In genomic region chr3:130607924-130608323, GRCm38 (mm10) we compare ENCODE assay signal across 10 mouse cellular contexts. TPM values are rescaled to one million over a fixed set of nuclear protein-coding genes. Genes with fewer than 3 reads are reported as not detected.
DNase-seq lines count a peak whose midpoint lies in the region; ATAC-seq lines count a peak whose summit lies in the region.
"Had no signal": no experiment of that assay in that cellular context is flagged by ENCODE, and none has a peak within 500 bp of the region (broad histone marks: within the 10 kb centered on the region; RNA-seq: fewer than 3 reads in every experiment).

No protein-coding gene starts in this region.

- no peak overlapping the region for H3K27ac ChIP-seq in hindbrain, embryonic 12.5 days
- H3K27ac ChIP-seq: intestine, embryonic 15.5 days had no signal

- peak; percentile 13 to 20 for DNase-seq in heart, postnatal 10 days
- no peak for DNase-seq in heart, adult 8-10 months (ENCODE audit: low spot score)
- DNase-seq in thymus, postnatal 4 days = peak; percentile 21
- DNase-seq in thymus, postnatal 14 days = no peak
- peak; percentile 51 for DNase-seq in kidney, adult 9 months
- no peak for DNase-seq in ovary, postnatal 36 days (ENCODE audit: low spot score)
- DNase-seq in thymus, postnatal 36 days = no peak

- H3K36me3 ChIP-seq in hindbrain, embryonic 12.5 days = no peaks in the 10 kb centered on the region
- H3K36me3 ChIP-seq: intestine, embryonic 15.5 days had no signal

- H3K4me3 ChIP-seq in hindbrain, embryonic 12.5 days = no peak overlapping the region
- H3K4me3 ChIP-seq: intestine, embryonic 15.5 days; megakaryocyte, embryonic 14.5 days had no signal

- no peaks in the 10 kb centered on the region for H3K9me3 ChIP-seq in hindbrain, embryonic 12.5 days (replicated peaks)
- H3K9me3 ChIP-seq: intestine, embryonic 15.5 days had no signal

- H3K9ac ChIP-seq in hindbrain, embryonic 12.5 days = no peak overlapping the region
- H3K9ac ChIP-seq: intestine, embryonic 15.5 days had no signal

- no peaks in the 10 kb centered on the region for H3K27me3 ChIP-seq in hindbrain, embryonic 12.5 days
- H3K27me3 ChIP-seq: intestine, embryonic 15.5 days; megakaryocyte, embryonic 14.5 days had no signal

- H3K4me1 ChIP-seq in hindbrain, embryonic 12.5 days = no peaks in the 10 kb centered on the region
- H3K4me1 ChIP-seq: intestine, embryonic 15.5 days; megakaryocyte, embryonic 14.5 days had no signal

- ATAC-seq in hindbrain, embryonic 12.5 days (ENCODE audit: low FRiP score) = no peak
- ATAC-seq: intestine, embryonic 15.5 days had no signal

- 87% methylated on average over 2 of the region's 2 CpGs for WGBS in hindbrain, embryonic 12.5 days

- intact Hi-C loops in heart, postnatal 10 days (cut with DNase I) = loop anchor here (5.0 kb wide), 1 partner anchor 84 kb away; no protein-coding TSS in a partner anchor

- no peak overlapping the region for H3K4me2 ChIP-seq in hindbrain, embryonic 12.5 days (replicated peaks)
- H3K4me2 ChIP-seq: intestine, embryonic 15.5 days had no signal

RNA-seq across cellular contexts. Expression of gene Etnppl, which starts 9.3 kb away (rescaled TPM):
- total RNA-seq in heart, postnatal 10 days (2021) = not detected
- total RNA-seq in heart, adult 8-10 months (2022) = not detected
- not detected in 2 replicates for polyA plus RNA-seq in hindbrain, embryonic 12.5 days (2016; fragmentation: Nextera tagmentation; extraction: Ambion mirVana)

Comparison
In these comparisons a context has a peak if more than half of its experiments do, and no peak if none do; other contexts are left out.
1. DNase-seq: peak in heart, postnatal 10 days (2 of 2), thymus, postnatal 4 days (single experiment) and kidney, adult 9 months (single experiment); none in heart, adult 8-10 months (single experiment), thymus, postnatal 14 days (single experiment), ovary, postnatal 36 days (single experiment) and thymus, postnatal 36 days (0 of 2).